Mouse (Mus musculus): Measurements from ENCODE around the gene Ehd1. TPM values are rescaled to one million over a fixed set of nuclear protein-coding genes. Genes with fewer than 3 reads are reported as not detected.

Ehd1 gene
- total RNA-seq, 1 experiment: 162 TPM

DNA sequence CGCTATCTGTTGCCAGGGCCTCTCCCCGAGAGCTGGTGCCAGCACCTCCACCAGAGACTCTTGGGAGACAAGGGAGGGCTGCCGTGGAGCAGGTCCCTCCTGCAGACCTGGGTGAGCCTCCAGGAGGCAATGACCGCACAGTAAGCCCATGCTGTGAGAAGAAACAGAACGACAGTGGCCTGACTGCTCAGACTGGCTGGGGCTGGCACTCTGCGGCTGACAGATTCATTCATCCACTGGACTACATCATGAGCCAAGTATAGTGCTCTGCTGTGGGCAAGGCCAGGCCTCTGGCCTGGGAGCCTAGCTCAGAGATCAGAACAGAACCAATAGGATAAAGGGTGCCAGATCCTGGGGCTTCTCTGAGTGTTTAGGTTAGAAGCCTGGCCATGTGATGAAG, 27.3 kb downstream of the Ehd1 start:
- no peak for DNase-seq (ENCODE audit: low read depth, low spot score)
- peaks cover 2% of the 10 kb centered on the region for H3K36me3 ChIP-seq (ENCODE audit: control insufficient read depth, insufficient read depth, low read length, poor library complexity, severe bottlenecking)
- no peak overlapping the region for H3K4me3 ChIP-seq (ENCODE audit: insufficient read depth in 1 of 2, low read depth in 1 of 2, low read length in 2 of 2, poor library complexity in 1 of 2, severe bottlenecking in 1 of 2)
- H3K9me3 ChIP-seq (ENCODE audit: control insufficient read depth, insufficient read depth, low read depth, low read length): no peaks in the 10 kb centered on the region
- no peak overlapping the region for H3K9ac ChIP-seq (ENCODE audit: insufficient read depth, low read depth, low read length, poor library complexity, severe bottlenecking)
- no peak overlapping the region for H3K27ac ChIP-seq (ENCODE audit: insufficient read depth, low read depth, low read length, poor library complexity, severe bottlenecking)
- TF ChIP-seq ZC3H11A (IDR thresholded peaks at IDR 0.05; ENCODE audit: borderline replicate concordance, low read depth, low read length) (no peak), ZNF384 (IDR thresholded peaks at IDR 0.05; ENCODE audit: low read depth, low read length) (no peak), HCFC1 (IDR thresholded peaks at IDR 0.05; ENCODE audit: borderline replicate concordance, insufficient read depth, low read length) (no peak), CHD2 (IDR thresholded peaks at IDR 0.05; ENCODE audit: low read depth, low read length) (no peak)
- peaks cover 18 to 47% of the 10 kb centered on the region in 2 experiments for H3K4me1 ChIP-seq (ENCODE audit: control insufficient read depth in 2 of 2, insufficient read depth in 2 of 2, low read length in 2 of 2, poor library complexity in 1 of 2)
- in situ Hi-C loops (cut with MboI; ENCODE audit: low sequenced_read_pairs in 2 of 2, unreplicated experiment in 2 of 2): no loop called here

DNA sequence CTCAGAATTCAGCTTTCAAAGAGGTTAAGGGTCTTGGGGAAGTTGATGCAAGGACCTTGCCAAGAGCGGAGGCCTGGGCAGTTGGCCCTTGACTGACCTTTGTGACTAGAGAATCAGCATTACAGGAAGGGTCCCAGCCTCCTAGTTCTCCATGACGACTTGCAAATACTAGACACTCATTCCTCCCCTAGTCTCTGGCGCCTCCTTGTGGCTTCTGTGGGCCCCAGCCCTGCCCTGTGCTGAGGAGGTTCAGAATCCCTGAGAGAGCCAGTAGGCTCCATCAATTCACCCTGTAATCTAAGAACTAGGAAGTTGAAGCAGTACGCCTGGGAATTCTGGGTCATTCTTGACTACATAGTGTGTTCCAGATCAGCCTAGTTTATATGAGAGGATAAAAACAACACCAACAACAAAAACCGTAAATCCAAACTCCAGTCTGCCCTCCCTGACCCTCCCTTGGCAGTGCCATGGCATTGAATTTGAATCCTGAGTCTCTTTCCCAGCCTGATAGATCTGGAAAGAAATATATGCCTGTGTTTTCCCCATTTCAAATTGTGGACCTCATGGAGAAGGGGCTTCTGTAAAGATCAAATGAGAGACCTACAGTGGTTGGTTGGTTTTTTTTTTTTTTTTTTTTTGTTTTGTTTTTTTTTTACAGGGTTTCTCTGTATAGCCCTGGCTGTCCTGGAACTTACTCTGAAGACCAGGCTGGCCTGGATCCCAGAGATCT, 28.4 kb downstream of the Ehd1 start:
- peak; percentile 90 for DNase-seq (ENCODE audit: low read depth, low spot score)
- Histone ChIP-seq H3K9ac (ENCODE audit: insufficient read depth, low read depth, low read length, poor library complexity, severe bottlenecking) (no peak overlapping the region), H3K4me1 (ENCODE audit: control insufficient read depth in 2 of 2, insufficient read depth in 2 of 2, low read length in 2 of 2, poor library complexity in 1 of 2) (peaks cover 18 to 41% of the 10 kb centered on the region in 2 experiments), H3K36me3 (ENCODE audit: control insufficient read depth, insufficient read depth, low read length, poor library complexity, severe bottlenecking) (peaks cover 8% of the 10 kb centered on the region), H3K9me3 (ENCODE audit: control insufficient read depth, insufficient read depth, low read depth, low read length) (no peaks in the 10 kb centered on the region), H3K27ac (ENCODE audit: insufficient read depth, low read depth, low read length, poor library complexity, severe bottlenecking) (no peak overlapping the region), H3K4me3 (ENCODE audit: insufficient read depth in 1 of 2, low read depth in 1 of 2, low read length in 2 of 2, poor library complexity in 1 of 2, severe bottlenecking in 1 of 2) (no peak overlapping the region)
- in situ Hi-C loops (cut with MboI; ENCODE audit: low sequenced_read_pairs in 2 of 2, unreplicated experiment in 2 of 2): no loop called here
- TF ChIP-seq ZNF384 (IDR thresholded peaks at IDR 0.05; ENCODE audit: low read depth, low read length) (no peak), HCFC1 (IDR thresholded peaks at IDR 0.05; ENCODE audit: borderline replicate concordance, insufficient read depth, low read length) (peak; percentile 52; the same call in 1 of the 2 replicates), MAFK (IDR thresholded peaks at IDR 0.05; ENCODE audit: insufficient read depth, low read depth, low read length) (no peak), ZC3H11A (IDR thresholded peaks at IDR 0.05; ENCODE audit: borderline replicate concordance, low read depth, low read length) (peak; percentile 95), CHD2 (IDR thresholded peaks at IDR 0.05; ENCODE audit: low read depth, low read length) (no peak)

DNA sequence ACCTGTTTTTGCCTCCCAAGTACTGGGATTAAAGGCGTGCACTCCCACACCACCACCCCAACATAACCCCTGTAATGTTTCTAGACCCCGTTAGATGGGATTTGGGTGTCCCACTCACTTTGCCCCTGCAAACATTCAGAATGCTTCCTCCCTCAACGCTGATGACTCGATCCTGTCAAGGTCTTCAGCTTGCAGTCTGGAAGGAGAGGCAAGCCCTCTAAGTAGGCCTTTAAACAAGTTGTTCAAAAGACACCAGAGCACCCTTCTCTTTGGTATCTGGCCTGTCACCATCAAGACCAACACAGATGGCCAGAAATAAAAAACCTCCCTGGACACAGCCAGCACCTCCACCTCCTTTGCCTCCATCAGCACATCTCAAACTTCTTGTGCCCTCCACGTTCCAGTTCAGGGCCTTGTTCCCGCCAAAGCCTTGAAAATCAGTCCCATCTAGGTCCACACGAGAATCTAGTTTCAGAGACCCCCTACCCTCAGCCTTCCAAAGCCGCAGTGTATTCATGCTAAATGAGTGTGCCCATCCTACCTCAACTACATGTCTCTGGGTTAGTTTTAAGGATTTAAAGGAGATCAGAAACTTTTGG, 29.1 kb downstream of the Ehd1 start:
- Histone ChIP-seq H3K9me3 (ENCODE audit: control insufficient read depth, insufficient read depth, low read depth, low read length) (no peaks in the 10 kb centered on the region), H3K36me3 (ENCODE audit: control insufficient read depth, insufficient read depth, low read length, poor library complexity, severe bottlenecking) (peaks cover 15% of the 10 kb centered on the region), H3K4me1 (ENCODE audit: control insufficient read depth in 2 of 2, insufficient read depth in 2 of 2, low read length in 2 of 2, poor library complexity in 1 of 2) (peaks cover 15 to 37% of the 10 kb centered on the region in 2 experiments), H3K9ac (ENCODE audit: insufficient read depth, low read depth, low read length, poor library complexity, severe bottlenecking) (peak overlapping the region; percentile 83; the same call in 1 of the 2 replicates), H3K4me3 (ENCODE audit: insufficient read depth in 1 of 2, low read depth in 1 of 2, low read length in 2 of 2, poor library complexity in 1 of 2, severe bottlenecking in 1 of 2) (peak overlapping the region; percentile 76 to 81), H3K27ac (ENCODE audit: insufficient read depth, low read depth, low read length, poor library complexity, severe bottlenecking) (no peak overlapping the region)
- in situ Hi-C loops (cut with MboI; ENCODE audit: low sequenced_read_pairs in 2 of 2, unreplicated experiment in 2 of 2): no loop called here
- DNase-seq (ENCODE audit: low read depth, low spot score): no peak
- TF ChIP-seq ZNF384 (IDR thresholded peaks at IDR 0.05; ENCODE audit: low read depth, low read length) (no peak), HCFC1 (IDR thresholded peaks at IDR 0.05; ENCODE audit: borderline replicate concordance, insufficient read depth, low read length) (no peak), ZC3H11A (IDR thresholded peaks at IDR 0.05; ENCODE audit: borderline replicate concordance, low read depth, low read length) (no peak), CHD2 (IDR thresholded peaks at IDR 0.05; ENCODE audit: low read depth, low read length) (no peak), MAFK (IDR thresholded peaks at IDR 0.05; ENCODE audit: insufficient read depth, low read depth, low read length) (no peak)

DNA sequence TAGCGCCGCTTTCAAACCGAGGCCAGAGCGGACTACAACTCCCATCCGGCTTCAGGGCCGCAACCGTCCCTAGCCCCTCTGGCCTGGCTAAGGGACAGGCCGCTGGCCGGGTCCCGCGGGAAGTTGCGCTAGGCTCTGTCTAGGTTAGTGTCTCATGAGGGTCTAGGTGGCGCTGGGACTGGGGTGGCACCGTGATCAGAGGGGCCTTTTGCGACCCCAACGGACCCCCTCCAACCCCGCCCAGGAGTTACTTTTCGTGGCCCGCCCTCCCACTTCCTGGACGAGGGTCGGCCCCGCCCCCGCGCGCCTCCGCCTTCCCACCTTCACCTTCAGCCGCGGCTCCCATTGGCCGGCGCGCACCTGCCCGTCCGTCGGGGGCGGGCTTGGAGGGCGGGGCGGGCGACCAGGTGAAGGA, 29.6 kb downstream of the Ehd1 start, which contains the start of gene Cdc42bpg:
Gene Cdc42bpg (plus strand): TSS at position 320 of the 415 bp plus-strand sequence.
- TF ChIP-seq ZC3H11A (IDR thresholded peaks at IDR 0.05; ENCODE audit: borderline replicate concordance, low read depth, low read length) (no peak), CHD2 (IDR thresholded peaks at IDR 0.05; ENCODE audit: low read depth, low read length) (no peak), ZNF384 (IDR thresholded peaks at IDR 0.05; ENCODE audit: low read depth, low read length) (no peak), MAFK (IDR thresholded peaks at IDR 0.05; ENCODE audit: insufficient read depth, low read depth, low read length) (no peak), HCFC1 (IDR thresholded peaks at IDR 0.05; ENCODE audit: borderline replicate concordance, insufficient read depth, low read length) (peak; percentile 84)
- Histone ChIP-seq H3K4me1 (ENCODE audit: control insufficient read depth in 2 of 2, insufficient read depth in 2 of 2, low read length in 2 of 2, poor library complexity in 1 of 2) (peaks cover 15 to 33% of the 10 kb centered on the region in 2 experiments), H3K36me3 (ENCODE audit: control insufficient read depth, insufficient read depth, low read length, poor library complexity, severe bottlenecking) (peaks cover 20% of the 10 kb centered on the region), H3K4me3 (ENCODE audit: insufficient read depth in 1 of 2, low read depth in 1 of 2, low read length in 2 of 2, poor library complexity in 1 of 2, severe bottlenecking in 1 of 2) (peak within 1 kb of the TSS; percentile 76 to 81), H3K27ac (ENCODE audit: insufficient read depth, low read depth, low read length, poor library complexity, severe bottlenecking) (peak within 1 kb of the TSS; percentile 59), H3K9ac (ENCODE audit: insufficient read depth, low read depth, low read length, poor library complexity, severe bottlenecking) (peak within 1 kb of the TSS; percentile 83), H3K9me3 (ENCODE audit: control insufficient read depth, insufficient read depth, low read depth, low read length) (no peaks in the 10 kb centered on the region)
- in situ Hi-C loops (cut with MboI; ENCODE audit: low sequenced_read_pairs in 2 of 2, unreplicated experiment in 2 of 2): no loop called here
- peak; percentile 82 for DNase-seq (ENCODE audit: low read depth, low spot score)
